Mouse (Mus musculus): Measurements from ENCODE around the gene Gm4756.
"Not testable (repeated sequence)": the region's sequence is repeated elsewhere in the genome, so short reads cannot be mapped to it uniquely, and the experiment has no call there.

The Gm4756 gene

GRCm38 (mm10) chr12:72654698-72655097 is 5.2 kb upstream of the Gm4756 start:
- DNase-seq (ENCODE audit: low spot score in 2 of 2): peak; percentile 28 to 72

- no peak for DNase-seq (ENCODE audit: low spot score in 2 of 2)
Measured at GRCm38 (mm10) chr12:72648921-72649320, 540 bp downstream of the Gm4756 start.

- DNase-seq (ENCODE audit: low spot score in 2 of 2): no peak
Measured at GRCm38 (mm10) chr12:72638025-72638424, 11.4 kb downstream of the Gm4756 start.

GRCm38 (mm10) chr12:72628751-72629150 is 20.7 kb downstream of the Gm4756 start:
- no peak for DNase-seq (ENCODE audit: low spot score in 2 of 2)

GRCm38 (mm10) chr12:72622853-72623496 is 26.5 kb downstream of the Gm4756 start:
- DNase-seq (ENCODE audit: low spot score in 2 of 2): no peak

GRCm38 (mm10) chr12:72621441-72621840 is 28.0 kb downstream of the Gm4756 start:
- no peak for DNase-seq (ENCODE audit: low spot score in 2 of 2)

- no peak for DNase-seq (ENCODE audit: low spot score in 2 of 2)
Measured at GRCm38 (mm10) chr12:72620856-72621255, 28.6 kb downstream of the Gm4756 start.

- no peak for DNase-seq (ENCODE audit: low spot score in 2 of 2)
Measured at GRCm38 (mm10) chr12:72612053-72612452, 37.4 kb downstream of the Gm4756 start.

GRCm38 (mm10) chr12:72598731-72599130 is 50.7 kb downstream of the Gm4756 start:
- not testable (repeated sequence) for DNase-seq (ENCODE audit: low spot score in 2 of 2)

- DNase-seq (ENCODE audit: low spot score in 2 of 2): no peak
Measured at GRCm38 (mm10) chr12:72594001-72594400, 55.5 kb downstream of the Gm4756 start.

- no peak for DNase-seq (ENCODE audit: low spot score in 2 of 2)
Measured at GRCm38 (mm10) chr12:72592991-72593390, 56.5 kb downstream of the Gm4756 start.

- DNase-seq (ENCODE audit: low spot score in 2 of 2): no peak
Measured at GRCm38 (mm10) chr12:72585339-72585738, 64.1 kb downstream of the Gm4756 start.

- no peak for DNase-seq (ENCODE audit: low spot score in 2 of 2)
Measured at GRCm38 (mm10) chr12:72583099-72583498, 66.4 kb downstream of the Gm4756 start.

GRCm38 (mm10) chr12:72582021-72582420 is 67.4 kb downstream of the Gm4756 start:
- no peak for DNase-seq (ENCODE audit: low spot score in 2 of 2)

- DNase-seq (ENCODE audit: low spot score in 2 of 2): no peak
Measured at GRCm38 (mm10) chr12:72564281-72564795, 85.1 kb downstream of the Gm4756 start.

GRCm38 (mm10) chr12:72554347-72554746 is 95.1 kb downstream of the Gm4756 start:
- DNase-seq (ENCODE audit: low spot score in 2 of 2): no peak

- no peak for DNase-seq (ENCODE audit: low spot score in 2 of 2)
Measured at GRCm38 (mm10) chr12:72538571-72538970, 110.9 kb downstream of the Gm4756 start.

GRCm38 (mm10) chr12:72536021-72536597 is 113.4 kb downstream of the Gm4756 start, which contains the start of gene Pcnx4:
Pcnx4 (plus strand) TSS chr12:72536383.
- peak; percentile 95 for DNase-seq (ENCODE audit: low spot score in 2 of 2)

- DNase-seq (ENCODE audit: low spot score in 2 of 2): no peak
Measured at GRCm38 (mm10) chr12:72535599-72535998, 113.9 kb downstream of the Gm4756 start.

- DNase-seq (ENCODE audit: low spot score in 2 of 2): no peak
Measured at GRCm38 (mm10) chr12:72533986-72534385, 115.5 kb downstream of the Gm4756 start.

- no peak for DNase-seq (ENCODE audit: low spot score in 2 of 2)
Measured at GRCm38 (mm10) chr12:72532303-72532702, 117.2 kb downstream of the Gm4756 start.

All from urinary bladder, postnatal 4 days (tissue).